13 mouse cellular contexts compared by ENCODE assay signal in genomic region chr1:170766997-170767396, GRCm38 (mm10).
A peak's percentile ranks its signal among the peaks of the same experiment; 100 is the strongest.
DNase-seq lines count a peak whose midpoint lies in the region; ATAC-seq lines count a peak whose summit lies in the region.
"Had no signal": no experiment of that assay in that cellular context is flagged by ENCODE, and none has a peak within 500 bp of the region (broad histone marks: within the 10 kb centered on the region; RNA-seq: fewer than 3 reads in every experiment).

No protein-coding gene starts in this region.

- H3K9me3 ChIP-seq in heart, embryonic 10.5 days: no peaks in the 10 kb centered on the region
- no peaks in the 10 kb centered on the region for H3K9me3 ChIP-seq in heart, embryonic 15.5 days (replicated peaks)
- no peaks in the 10 kb centered on the region for H3K9me3 ChIP-seq in hindbrain, embryonic 13.5 days
- H3K9me3 ChIP-seq: embryonic facial prominence, embryonic 15.5 days had no signal

- no peak for ATAC-seq in heart, embryonic 15.5 days (replicated peaks; ENCODE audit: insufficient number of reproducible peaks, insufficient read depth, low FRiP score, low read depth)
- ATAC-seq in erythroblast, adult 5-6 weeks (replicated peaks; ENCODE audit: low FRiP score, poor library complexity, severe bottlenecking): no peak
- no peak for ATAC-seq in hindbrain, embryonic 13.5 days (ENCODE audit: low FRiP score)
- ATAC-seq: hindbrain, embryonic 16.5 days had no signal

- no peak overlapping the region for H3K4me2 ChIP-seq in heart, embryonic 15.5 days
- no peak overlapping the region for H3K4me2 ChIP-seq in hindbrain, embryonic 13.5 days
- H3K4me2 ChIP-seq: embryonic facial prominence, embryonic 15.5 days had no signal

- H3K4me1 ChIP-seq in heart, embryonic 10.5 days: peaks cover 9% of the 10 kb centered on the region; the same call in 1 of the 2 replicates
- peaks cover 16% of the 10 kb centered on the region for H3K4me1 ChIP-seq in heart, embryonic 15.5 days (replicated peaks)
- H3K4me1 ChIP-seq in hindbrain, embryonic 13.5 days (replicated peaks): no peaks in the 10 kb centered on the region

- H3K27me3 ChIP-seq in heart, embryonic 10.5 days (ENCODE audit: insufficient read depth, poor library complexity, severe bottlenecking): no peaks in the 10 kb centered on the region
- no peaks in the 10 kb centered on the region for H3K27me3 ChIP-seq in heart, embryonic 15.5 days
- no peaks in the 10 kb centered on the region for H3K27me3 ChIP-seq in hindbrain, embryonic 13.5 days
- H3K27me3 ChIP-seq: embryonic facial prominence, embryonic 15.5 days had no signal

- no peak overlapping the region for H3K9ac ChIP-seq in heart, embryonic 15.5 days
- no peak overlapping the region for H3K9ac ChIP-seq in hindbrain, embryonic 13.5 days
- H3K9ac ChIP-seq: embryonic facial prominence, embryonic 15.5 days had no signal

- no peak overlapping the region for H3K4me3 ChIP-seq in heart, embryonic 10.5 days
- no peak overlapping the region for H3K4me3 ChIP-seq in heart, embryonic 15.5 days
- H3K4me3 ChIP-seq in hindbrain, embryonic 13.5 days: no peak overlapping the region
- H3K4me3 ChIP-seq: embryonic facial prominence, embryonic 15.5 days had no signal

- peaks cover 20% of the 10 kb centered on the region for H3K36me3 ChIP-seq in heart, embryonic 10.5 days
- H3K36me3 ChIP-seq in heart, embryonic 15.5 days: no peaks in the 10 kb centered on the region
- peaks cover 10% of the 10 kb centered on the region for H3K36me3 ChIP-seq in hindbrain, embryonic 13.5 days
- H3K36me3 ChIP-seq: embryonic facial prominence, embryonic 15.5 days had no signal

- WGBS in heart, embryonic 10.5 days: 75% methylated on average over 2 of the region's 2 CpGs
- WGBS in heart, embryonic 15.5 days: 32% methylated on average over 2 of the region's 2 CpGs
- 90% methylated on average over 2 of the region's 2 CpGs for WGBS in hindbrain, embryonic 13.5 days

- no peak overlapping the region for H3K27ac ChIP-seq in heart, embryonic 10.5 days
- peak overlapping the region; percentile 60 for H3K27ac ChIP-seq in heart, embryonic 15.5 days
- H3K27ac ChIP-seq in hindbrain, embryonic 13.5 days: no peak overlapping the region
- H3K27ac ChIP-seq: embryonic facial prominence, embryonic 15.5 days had no signal

- peak; percentile 26 to 42 for DNase-seq in heart, adult 18-20 months
- DNase-seq in heart, embryonic 10.5 days (ENCODE audit: low spot score): no peak
- DNase-seq in 3134 (ENCODE audit: extremely low read depth, insufficient read length, low spot score) (peak; percentile 51), NIH3T3 (ENCODE audit: low read depth) (peak; percentile 80)
- no peak for DNase-seq in urinary bladder, postnatal 10 days (ENCODE audit: low spot score)
- DNase-seq: cerebellum, adult 9-11 months; kidney, postnatal 10 days; right cerebral cortex, postnatal 4 days had no signal

Comparison
In these comparisons a context has a peak if more than half of its experiments do, and no peak if none do; other contexts are left out.
1. DNase-seq: peak in heart, adult 18-20 months (2 of 2), 3134 (single experiment) and NIH3T3 (single experiment); none in heart, embryonic 10.5 days (single experiment) and urinary bladder, postnatal 10 days (single experiment).